10 mouse cellular contexts compared by ENCODE assay signal in the genomic region with DNA sequence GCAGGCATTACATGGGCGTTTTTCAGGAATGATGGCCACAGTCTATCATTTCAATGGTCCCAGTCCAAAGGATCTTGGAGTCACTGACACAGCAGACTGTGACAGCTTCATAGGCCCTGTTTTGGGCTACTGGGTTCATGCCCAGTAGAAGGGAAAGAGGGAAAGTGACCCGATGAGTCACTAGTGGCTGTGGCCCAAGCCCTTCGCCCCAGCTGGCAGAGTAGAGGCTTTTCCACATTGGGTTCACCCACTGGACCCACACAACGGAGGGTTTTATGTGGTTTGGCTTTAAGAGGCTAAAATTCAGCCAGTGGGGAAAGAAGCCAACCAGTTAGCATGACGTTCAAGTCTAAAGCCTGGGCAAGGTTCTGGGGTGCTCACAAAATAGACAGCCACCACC.
DNase-seq lines count a peak whose midpoint lies in the region; TF ChIP-seq lines count a peak whose summit lies in the region.
"Had no signal": no experiment of that assay in that cellular context is flagged by ENCODE, and none has a peak within 500 bp of the region (broad histone marks: within the 10 kb centered on the region; RNA-seq: fewer than 3 reads in every experiment).

No protein-coding gene starts in this region.

- no peaks in the 10 kb centered on the region for H3K36me3 ChIP-seq in forebrain, embryonic 10.5 days (replicated peaks)

- no peak overlapping the region for H3K27ac ChIP-seq in layer of hippocampus, adult 2 months
- no peak overlapping the region for H3K27ac ChIP-seq in forebrain, embryonic 10.5 days

- 90% methylated on average over 5 of the region's 5 CpGs for WGBS in forebrain, embryonic 10.5 days

- H3K27me3 ChIP-seq in forebrain, embryonic 10.5 days (ENCODE audit: poor library complexity, severe bottlenecking), result no peaks in the 10 kb centered on the region

- H3K4me1 ChIP-seq in forebrain, embryonic 10.5 days, result no peaks in the 10 kb centered on the region

- TF ChIP-seq CTCF in layer of hippocampus, adult 2 months (conservative IDR thresholded peaks at IDR 0.05), result no peak

- DNase-seq in cerebellum, adult 11 months, result peak; percentile 4
- no peak for DNase-seq in cerebellum, postnatal 36 days
- peak; percentile 71 for DNase-seq in 3134 (ENCODE audit: extremely low read depth, insufficient read length, low spot score)
- peak; percentile 77 for DNase-seq in fibroblast of lung, adult 2 months (ENCODE audit: low read depth)
- DNase-seq in layer of hippocampus, adult 2 months (ENCODE audit: low spot score in 2 of 2), result peak; percentile 33 to 36
- DNase-seq in ovary, postnatal 10 days (ENCODE audit: low spot score), result no peak
- DNase-seq in spleen, postnatal 14 days (ENCODE audit: low spot score in 2 of 2), result no peak
- DNase-seq in forebrain, embryonic 10.5 days (ENCODE audit: extremely low spot score, low spot score), result no peak
- DNase-seq: thymus, postnatal 36 days had no signal

- H3K9me3 ChIP-seq in forebrain, embryonic 10.5 days, result no peaks in the 10 kb centered on the region

- no peak overlapping the region for H3K4me3 ChIP-seq in layer of hippocampus, adult 2 months
- H3K4me3 ChIP-seq in forebrain, embryonic 10.5 days, result no peak overlapping the region
- H3K4me3 ChIP-seq: erythroblast, embryonic 14.5 days had no signal

Comparison
In these comparisons a context has a peak if more than half of its experiments do, and no peak if none do; other contexts are left out.
1. DNase-seq: peak in cerebellum, adult 11 months (single experiment), 3134 (single experiment), fibroblast of lung, adult 2 months (single experiment) and layer of hippocampus, adult 2 months (2 of 2); none in cerebellum, postnatal 36 days (0 of 2), ovary, postnatal 10 days (single experiment), spleen, postnatal 14 days (0 of 2) and forebrain, embryonic 10.5 days (single experiment).